Mouse (Mus musculus): Measurements from ENCODE around the gene Btbd9.

DNA sequence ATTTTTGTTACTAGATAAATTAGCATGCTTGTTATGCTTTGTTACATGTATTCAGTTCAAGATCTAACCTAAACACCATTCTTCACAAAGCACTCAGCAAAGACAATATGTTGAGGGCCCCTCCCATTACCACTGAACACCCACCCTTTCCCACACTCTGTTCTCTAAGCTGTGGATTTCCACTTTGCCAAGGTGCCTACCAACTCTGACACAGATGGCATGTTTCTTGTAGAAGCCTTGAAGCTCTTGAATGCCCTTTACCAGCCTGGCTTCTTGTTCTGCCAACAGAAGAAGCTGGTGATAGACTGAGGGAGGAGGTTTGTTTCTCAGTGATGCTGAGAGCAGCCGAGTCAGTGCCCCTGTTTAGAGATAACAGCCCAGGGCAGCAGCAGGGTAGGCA lies 256.0 kb downstream of the Btbd9 start:
- TF ChIP-seq ZNF384 (IDR thresholded peaks at IDR 0.05; ENCODE audit: low read depth, low read length) (no peak), ZC3H11A (IDR thresholded peaks at IDR 0.05; ENCODE audit: borderline replicate concordance, low read depth, low read length) (no peak), MAFK (IDR thresholded peaks at IDR 0.05; ENCODE audit: insufficient read depth, low read depth, low read length) (no peak)
